Mouse (Mus musculus): ENCODE results near the gene Kazald1.
"Not testable (repeated sequence)": the region's sequence is repeated elsewhere in the genome, so short reads cannot be mapped to it uniquely, and the experiment has no call there.

Kazald1 gene

DNA sequence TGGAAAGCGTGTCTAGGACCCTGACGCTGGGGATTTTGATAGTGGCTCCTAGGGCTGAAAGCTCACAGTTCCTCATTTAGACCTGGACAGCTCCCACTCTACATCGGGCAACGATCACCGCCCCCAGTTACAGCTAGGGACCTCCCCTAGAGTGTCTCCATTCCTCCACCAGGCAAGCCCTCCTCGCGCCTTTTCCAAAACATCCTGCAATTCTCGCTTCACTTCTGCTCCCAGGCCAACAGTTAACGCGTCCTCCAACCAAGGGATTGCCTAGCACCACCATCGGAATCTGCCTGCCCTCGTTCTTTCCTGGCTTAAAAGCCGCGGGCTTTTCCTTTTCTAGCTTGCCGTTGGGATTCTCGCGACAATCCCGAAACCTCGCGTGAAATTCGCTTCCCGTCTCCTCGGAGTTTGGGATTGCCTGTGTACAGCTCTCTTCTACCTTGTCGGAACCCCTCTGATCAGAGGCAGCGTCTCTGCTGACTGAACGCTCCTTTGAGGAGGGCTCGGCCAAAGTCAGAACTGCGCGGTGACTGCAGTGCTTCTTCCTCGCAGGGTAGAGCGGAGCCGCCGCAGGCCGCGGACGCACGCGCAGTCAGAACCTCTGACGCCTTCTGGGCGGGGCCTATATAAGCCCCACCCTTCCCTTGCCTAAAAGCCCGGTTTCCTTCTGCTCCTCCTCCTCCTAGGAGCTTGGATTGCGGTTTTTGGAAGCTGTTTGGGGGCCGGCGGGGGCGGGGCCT lies at the start of gene Kazald1:
Kazald1 (plus strand) TSS at position 662 of the 743 bp plus-strand sequence.
- peak; percentile 92 to 93 for DNase-seq (ENCODE audit: low spot score in 2 of 2)

DNA sequence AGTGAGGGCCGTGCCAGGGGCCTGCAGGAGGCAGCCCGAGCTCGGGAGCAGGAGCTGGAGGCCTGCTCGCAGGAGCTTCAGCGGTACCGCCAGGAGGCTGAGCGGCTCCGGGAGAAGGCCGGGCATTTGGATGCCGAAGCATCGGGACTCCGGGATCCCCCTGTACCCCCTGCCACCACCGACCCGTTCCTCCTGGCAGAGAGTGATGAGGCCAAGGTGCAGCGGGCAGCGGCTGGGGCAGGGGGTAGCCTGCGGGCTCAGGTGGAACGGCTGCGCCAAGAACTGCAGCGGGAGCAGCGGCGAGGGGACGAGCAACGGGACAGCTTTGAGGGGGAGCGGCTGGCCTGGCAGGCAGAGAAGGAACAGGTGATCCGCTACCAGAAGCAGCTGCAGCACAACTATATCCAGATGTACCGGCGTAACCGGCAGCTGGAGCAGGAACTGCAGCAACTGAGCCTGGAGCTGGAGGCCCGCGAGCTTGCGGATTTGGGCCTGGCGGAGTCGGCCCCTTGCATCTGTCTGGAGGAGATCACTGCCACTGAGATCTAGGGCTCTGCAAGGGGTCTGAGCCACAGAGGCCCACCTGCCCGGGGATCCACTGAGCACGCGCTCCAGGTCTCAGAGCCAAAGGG lies 49.0 kb upstream of the Kazald1 start:
- peak in 1 of 2 experiments; percentile 16 for DNase-seq (ENCODE audit: low spot score in 2 of 2)

DNA sequence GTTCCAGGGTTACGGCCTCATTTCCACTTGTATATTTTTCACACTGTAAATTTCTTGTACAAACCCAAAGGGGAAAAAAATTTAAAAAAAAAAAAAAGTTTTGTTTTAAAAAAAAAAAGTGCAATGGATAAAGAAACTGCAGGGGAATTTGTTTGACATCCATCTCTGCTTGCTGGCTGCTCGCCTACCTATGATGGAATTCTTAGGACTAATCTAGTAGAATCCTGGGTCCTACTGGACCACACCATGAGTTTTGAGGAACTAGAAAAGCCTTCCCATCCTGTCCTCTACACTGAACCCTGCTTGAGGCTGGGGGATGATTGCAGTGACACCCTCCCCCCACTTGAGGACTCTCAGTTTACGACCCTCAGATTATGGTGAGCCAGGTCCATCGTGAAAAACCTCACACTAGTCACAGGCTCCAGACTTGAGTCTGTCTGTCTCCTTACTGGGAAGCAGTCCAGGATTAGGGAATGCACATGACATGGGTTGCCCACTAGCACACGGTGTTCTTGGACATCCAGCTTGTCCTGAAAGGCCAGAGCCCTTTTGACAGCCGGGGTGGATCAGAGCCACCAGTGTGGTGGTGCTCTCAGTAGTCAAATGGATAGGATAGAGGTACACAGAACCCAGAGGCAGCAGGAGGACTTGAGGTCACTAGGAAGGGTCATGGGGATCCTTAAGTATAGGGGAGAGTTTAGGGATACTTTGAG lies 47.9 kb upstream of the Kazald1 start:
- no peak for DNase-seq (ENCODE audit: low spot score in 2 of 2)

DNA sequence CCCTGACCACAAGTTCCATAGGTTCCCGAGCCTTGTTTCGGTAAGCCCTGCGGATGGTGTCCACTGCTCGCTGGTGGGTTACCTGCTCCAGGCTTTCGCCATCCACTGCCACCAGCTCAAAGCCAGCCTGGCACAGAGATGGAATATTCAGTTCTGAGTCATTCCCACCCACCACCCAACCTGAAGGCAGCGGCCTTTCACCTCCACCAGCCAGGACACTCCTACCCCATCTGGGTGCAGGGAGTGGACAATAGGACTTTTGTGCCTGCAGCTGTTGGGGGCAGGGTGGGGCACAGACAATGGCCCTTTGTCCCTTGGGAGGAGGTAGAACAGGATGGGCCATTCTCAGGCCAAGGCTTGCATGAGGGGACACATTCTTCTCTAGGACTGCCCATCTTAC lies 47.2 kb upstream of the Kazald1 start:
- DNase-seq (ENCODE audit: low spot score in 2 of 2) = peak in 1 of 2 experiments; percentile 31

DNA sequence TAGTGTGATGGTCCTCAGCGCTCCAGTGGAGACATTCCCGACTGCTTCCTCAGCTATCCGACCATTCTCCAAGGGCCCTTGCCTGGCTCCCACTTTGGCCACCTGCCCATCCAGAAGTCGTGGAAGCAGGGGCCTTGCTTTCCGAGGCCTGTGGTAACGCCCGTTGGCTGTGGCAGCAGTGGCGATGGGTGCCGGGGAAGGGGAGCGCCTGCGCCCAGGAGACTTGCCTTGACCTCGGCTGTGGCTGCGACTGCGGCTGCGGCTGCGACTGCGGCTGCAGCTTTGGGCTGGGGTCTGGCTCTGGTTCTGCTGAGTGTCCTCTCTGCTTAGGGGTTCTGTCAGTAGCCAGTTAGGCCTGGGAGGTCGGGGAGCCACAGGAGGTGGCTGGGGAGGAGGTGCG lies 46.3 kb upstream of the Kazald1 start:
- DNase-seq (ENCODE audit: low spot score in 2 of 2) = no peak

DNA sequence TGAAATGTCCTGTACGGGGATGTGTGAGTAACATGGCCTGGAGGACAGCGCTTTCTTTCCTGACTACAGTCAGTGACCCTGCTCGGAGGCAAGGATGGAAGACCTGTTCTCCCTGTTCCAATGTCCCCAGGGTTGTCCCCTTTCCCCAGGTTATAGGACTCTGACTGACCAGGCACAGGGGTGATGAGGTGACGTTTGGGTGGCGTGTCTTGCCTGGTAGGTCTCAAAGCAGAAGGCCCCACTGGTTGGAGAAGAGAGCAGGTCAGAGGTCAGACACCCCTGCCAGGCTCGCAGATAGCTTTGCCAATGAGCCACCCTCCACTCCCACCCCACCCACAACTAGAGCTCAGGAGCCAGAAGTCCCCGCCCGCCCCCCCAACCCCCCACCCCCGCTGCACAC lies 45.5 kb upstream of the Kazald1 start:
- no peak for DNase-seq (ENCODE audit: low spot score in 2 of 2)

DNA sequence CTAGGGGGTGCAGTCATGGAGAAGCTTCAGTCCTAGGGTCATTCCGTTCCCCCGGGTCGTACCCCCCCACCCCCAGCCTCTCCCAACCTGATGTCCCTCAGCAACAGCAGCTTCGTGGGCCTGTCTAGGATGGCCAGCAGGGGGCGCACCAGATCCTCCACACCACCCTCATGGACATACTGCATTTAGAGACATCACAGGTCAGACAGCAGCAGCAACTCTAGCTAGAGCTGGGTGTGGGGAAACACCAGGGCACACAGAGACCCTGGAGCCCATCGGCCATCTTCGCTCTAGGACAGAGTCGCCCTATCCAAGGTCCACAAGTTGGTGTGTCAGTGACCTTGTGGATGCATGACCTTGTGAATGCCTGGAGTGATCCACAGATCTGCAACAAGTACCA lies 44.9 kb upstream of the Kazald1 start:
- DNase-seq (ENCODE audit: low spot score in 2 of 2) = no peak

DNA sequence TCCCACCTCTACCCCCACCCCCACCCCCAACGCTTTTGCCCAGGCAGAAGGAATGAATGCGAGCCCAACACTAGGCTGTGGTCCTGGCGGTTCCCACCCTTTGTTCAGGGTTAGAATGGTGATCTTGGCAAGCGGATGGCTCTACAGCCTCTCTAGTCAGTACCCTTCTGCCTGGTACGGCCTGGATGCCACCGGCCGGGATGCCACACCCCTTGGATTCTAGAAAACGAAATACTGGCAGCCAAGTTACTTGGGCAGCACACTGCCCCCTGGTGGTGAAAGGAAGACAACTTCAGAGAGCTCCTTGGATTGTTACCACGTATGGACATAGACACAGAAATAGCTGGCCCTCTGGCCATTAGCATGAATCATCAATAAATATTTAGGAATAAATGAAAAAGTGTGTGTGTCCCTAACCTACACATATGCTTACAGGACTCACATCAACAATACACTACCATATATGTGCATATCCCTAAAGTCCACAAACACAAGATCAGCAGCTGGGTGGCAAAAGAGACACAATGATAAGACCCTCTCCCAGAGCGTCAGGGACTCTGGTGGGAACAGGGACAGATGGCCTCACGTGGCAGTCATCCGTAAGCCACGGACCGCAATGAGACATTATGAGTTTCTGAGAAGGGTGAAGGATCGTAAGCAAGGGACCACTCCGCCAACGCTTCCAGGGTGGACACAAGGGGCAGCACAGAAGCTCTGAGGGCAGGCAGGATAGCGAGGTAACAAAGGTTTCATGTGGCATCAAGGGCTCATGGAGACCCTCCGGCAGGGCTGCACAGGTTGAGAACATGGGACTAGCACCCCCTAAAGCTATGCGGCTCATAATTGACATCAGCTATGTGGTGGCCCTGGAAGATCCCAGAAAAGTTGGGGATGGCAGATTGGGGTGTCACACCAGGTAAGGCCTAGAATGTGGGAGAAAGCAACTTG lies 44.0 kb upstream of the Kazald1 start:
- peak; percentile 64 to 79 for DNase-seq (ENCODE audit: low spot score in 2 of 2)

DNA sequence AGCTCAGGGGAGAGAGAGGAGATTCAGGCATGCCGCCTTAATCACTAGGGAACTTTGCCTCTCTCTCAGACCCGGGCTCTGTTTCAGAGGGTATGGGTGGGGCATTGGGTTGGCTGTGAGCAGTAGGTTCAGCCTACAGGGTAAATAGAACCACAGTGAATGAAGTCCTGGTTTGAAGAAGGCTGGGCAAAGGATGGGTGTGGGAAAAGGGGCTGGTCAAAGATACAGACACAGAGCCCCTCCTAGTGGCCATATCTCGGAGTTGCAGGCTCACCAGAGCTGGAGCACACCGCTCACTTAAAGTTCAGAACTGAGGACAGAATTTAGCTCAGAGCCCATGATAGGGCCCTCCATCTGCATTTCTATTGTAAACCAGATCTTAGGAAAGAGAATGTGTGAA lies 43.3 kb upstream of the Kazald1 start:
- peak; percentile 72 to 83 for DNase-seq (ENCODE audit: low spot score in 2 of 2)

DNA sequence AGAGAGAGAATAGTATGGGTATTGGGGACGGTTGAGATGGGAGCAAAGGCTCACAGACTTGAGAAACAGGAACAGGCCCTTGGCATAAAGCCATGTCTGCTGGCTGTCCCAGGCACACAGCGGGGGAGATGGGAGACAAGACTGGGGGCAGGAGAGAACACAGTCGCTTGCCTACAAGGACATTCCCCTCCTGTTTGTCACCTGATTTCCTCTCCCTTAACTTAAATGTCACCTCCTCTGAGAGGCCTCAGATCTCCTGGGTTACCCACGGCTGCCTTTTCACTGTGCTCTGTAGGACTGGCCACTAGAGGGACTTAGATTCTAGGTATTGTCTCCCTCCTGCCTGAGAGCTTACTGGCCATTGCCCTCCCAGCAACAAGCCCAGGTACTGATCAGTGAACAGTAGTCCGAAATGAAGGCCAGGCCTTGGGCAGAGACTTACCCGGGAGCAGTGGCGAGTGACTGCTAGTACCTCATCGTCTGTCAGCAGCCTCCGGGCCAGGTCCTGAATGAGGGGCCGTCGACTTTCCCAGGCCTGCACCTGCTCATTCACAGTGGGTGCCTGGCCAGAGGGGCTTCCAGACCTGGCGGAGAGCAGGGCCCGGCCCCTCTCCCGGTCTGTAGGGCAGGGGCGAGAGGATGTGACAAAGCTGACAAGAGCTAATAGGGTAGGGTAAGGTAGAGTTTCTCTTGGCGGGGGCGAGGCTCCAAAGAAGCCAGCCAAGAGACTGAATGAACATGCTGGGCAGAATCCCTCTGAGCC lies 42.3 kb upstream of the Kazald1 start:
- DNase-seq (ENCODE audit: low spot score in 2 of 2) = no peak

DNA sequence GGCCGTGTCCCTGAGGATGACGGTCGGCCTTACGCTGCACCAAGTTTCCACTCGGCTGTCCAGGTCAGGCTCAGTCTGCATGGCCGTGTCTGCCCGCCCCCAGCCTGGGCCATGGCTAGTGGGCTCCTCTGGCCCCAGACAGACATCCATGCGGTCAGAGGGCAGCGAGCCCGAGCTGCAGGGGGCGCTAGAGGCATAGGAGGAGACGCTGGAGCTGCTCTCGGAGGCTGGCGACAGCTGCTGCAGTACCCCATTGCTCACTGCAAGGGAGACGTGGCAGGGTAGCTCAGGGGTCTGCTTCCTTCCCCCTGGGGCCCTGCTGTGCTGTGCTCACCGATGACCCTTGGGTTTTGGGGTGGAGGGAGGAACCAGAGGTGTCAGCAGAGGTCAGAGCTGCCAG lies 38.2 kb upstream of the Kazald1 start:
- DNase-seq (ENCODE audit: low spot score in 2 of 2) = no peak

DNA sequence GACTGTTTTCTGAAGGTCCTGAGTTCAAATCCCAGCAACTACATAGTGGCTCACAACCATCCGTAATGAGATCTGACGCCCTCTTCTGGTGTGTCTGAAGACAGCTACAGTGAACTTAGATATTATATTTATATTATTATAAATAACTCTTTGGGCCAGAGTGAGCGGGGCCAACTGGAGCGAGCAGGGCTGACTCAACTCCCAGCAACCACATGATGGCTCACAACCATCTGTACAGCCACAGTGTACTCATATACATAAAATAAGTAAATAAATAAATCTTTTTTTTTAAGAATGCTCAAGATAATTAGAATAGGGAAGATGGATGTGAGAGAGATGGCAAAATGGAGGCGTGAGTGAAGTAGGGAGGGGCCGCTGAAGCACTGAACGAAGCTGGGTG lies 36.8 kb upstream of the Kazald1 start:
- not testable (repeated sequence) for DNase-seq (ENCODE audit: low spot score in 2 of 2)

DNA sequence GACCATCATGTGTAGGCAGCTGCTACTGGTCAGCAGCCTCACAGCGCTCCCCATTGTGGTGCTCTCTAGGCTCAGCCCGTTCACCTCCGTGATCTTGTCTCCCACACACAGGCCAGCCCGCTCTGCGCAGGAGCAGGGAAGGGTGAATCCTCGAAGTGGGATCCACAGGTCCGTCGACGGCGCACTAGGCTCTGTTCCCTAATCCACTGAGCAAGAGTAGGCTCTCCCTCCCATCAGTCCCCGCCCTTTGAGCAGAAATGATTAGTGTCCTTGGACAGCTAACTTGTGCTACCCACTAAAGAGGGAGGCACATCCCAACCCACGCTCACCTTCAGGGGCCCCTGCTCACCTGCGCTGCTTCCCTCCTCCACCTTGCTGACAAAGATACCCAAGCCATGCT lies 34.8 kb upstream of the Kazald1 start:
- no peak for DNase-seq (ENCODE audit: low spot score in 2 of 2)

DNA sequence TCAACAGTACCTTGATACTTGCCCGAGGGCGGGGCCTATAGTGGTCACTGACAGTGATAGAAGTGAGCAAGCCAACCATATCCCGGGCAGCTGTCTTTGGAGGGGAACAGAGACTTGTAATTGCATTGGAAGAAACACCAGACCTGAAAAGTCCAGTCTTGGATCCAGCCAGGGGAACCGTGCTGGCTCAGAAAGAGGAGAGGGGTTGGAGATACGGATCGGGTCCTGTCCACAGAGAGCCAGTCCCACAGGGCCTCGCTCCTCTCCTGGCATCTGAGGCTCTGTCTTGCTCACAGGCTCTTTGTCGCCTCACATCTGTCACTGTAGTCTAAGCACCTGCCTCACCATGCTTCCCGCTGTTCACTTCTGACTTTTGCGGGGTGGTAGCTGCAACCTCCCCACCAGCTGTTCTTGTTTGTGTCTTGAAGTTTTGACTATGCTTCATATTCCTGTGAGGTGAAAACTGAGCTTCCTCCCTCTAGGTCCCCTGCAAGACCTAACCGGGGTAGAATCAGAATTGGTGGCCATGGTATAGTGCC lies 30.6 kb upstream of the Kazald1 start:
- DNase-seq (ENCODE audit: low spot score in 2 of 2) = no peak

DNA sequence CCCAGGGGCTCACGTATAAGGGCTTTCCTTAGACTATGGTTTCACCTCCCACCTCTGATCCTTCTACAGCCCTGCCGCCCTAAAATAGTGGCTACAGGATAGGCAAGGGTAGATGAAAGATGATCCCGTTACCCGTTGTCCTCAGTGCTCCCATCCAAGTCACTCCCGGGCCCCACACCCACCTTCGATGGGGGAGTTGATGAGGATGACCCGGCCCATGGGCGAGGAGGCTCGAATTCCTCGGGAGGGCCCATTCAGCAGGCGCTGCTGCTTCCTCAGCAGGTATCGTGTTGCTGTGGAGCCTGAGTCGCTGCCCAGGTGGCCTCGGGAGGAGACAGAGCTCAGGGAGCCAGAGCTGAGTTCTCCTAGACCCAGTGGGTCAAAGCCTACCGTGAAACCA lies 29.8 kb upstream of the Kazald1 start:
- no peak for DNase-seq (ENCODE audit: low spot score in 2 of 2)

DNA sequence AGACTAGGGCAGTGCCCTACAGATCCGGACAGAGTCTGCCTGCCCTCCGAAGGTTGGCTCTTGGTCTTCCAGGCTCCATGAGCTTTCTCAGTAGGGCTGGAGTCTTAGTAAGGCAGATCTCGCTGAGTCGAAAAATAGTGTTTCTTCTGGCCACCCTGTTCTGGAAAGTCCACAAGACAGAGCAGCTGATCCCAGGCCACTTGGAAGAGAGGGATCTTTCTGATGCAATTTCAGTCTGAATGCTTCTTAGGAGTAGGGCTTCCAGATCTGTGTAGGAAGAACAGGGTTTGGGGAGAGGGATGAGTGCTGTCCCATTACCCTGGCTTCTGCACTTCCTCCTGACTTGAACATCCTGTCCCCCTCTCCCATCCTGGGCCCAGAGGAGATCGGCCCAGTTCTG lies 29.4 kb upstream of the Kazald1 start, which contains the start of gene Pdzd7:
Pdzd7 (minus strand) TSS at position 67 of the 400 bp plus-strand sequence.
- no peak for DNase-seq (ENCODE audit: low spot score in 2 of 2)

DNA sequence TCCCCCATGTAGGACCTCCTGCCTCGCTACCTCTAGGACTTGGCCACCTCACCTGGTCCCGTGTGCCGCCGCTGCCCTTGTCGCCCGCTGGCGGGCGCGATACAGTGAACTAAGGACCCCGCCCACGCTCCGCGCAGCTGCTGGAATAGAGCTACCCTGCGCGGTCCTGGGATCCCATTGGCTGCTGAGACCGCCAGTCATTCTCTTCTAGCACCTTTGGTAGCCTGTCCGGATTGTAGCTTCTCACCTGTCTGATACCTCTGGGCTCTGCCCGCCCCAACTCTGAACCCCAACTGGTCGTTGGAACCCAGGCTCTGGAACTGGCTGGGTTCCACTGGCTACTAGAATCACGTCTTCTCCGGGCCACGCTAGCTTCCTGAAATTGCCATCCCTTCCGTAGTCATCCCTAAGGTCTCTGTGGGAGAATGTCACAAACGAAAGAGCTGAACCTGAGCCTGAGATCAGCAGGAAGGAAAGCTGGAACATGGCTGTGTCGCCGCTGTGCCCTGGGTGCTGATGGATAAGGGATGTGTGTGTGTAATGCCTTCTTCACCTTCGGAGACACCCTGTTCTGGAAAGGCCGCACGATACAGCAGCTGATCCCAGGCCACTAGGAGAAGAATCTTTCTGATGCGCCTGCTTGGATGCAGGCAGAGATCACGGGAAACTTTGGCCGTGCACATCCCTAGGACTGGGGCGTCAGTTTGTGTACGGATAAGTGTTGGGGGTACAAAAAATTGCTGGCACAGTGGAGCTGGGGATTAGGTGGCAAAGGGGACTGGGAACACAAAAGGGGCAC lies 28.3 kb upstream of the Kazald1 start:
- peak; percentile 77 to 82 for DNase-seq (ENCODE audit: low spot score in 2 of 2)

DNA sequence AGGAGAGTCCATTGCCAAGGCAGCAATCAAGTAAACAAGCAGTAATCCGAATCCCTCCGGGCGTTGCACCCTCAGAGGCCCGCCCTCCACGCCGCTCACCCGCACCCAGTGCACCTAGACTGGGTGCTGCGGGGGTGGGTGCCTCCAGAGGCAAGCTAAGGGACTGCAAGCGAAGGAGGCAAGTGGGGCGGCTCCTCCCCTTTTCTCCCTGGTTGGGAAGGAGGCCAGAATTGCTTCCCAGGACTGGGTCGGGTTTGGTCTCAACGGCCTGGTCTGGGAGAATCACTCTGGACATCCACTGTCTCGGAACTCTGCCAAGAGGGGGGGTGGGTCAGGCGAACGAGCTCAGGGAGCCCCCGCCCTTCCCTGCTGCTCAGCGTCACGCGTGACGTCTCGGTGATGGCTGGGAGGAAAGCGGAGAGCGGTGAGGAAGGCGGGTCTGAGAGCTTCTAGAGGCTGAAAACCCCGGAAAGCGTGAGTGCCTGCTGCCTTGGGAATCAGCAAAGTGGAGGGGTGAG lies 27.6 kb upstream of the Kazald1 start, which contains the start of gene Sfxn3:
Sfxn3 (plus strand) TSS at position 87 of the 518 bp plus-strand sequence.
- peak; percentile 95 to 98 for DNase-seq (ENCODE audit: low spot score in 2 of 2)

DNA sequence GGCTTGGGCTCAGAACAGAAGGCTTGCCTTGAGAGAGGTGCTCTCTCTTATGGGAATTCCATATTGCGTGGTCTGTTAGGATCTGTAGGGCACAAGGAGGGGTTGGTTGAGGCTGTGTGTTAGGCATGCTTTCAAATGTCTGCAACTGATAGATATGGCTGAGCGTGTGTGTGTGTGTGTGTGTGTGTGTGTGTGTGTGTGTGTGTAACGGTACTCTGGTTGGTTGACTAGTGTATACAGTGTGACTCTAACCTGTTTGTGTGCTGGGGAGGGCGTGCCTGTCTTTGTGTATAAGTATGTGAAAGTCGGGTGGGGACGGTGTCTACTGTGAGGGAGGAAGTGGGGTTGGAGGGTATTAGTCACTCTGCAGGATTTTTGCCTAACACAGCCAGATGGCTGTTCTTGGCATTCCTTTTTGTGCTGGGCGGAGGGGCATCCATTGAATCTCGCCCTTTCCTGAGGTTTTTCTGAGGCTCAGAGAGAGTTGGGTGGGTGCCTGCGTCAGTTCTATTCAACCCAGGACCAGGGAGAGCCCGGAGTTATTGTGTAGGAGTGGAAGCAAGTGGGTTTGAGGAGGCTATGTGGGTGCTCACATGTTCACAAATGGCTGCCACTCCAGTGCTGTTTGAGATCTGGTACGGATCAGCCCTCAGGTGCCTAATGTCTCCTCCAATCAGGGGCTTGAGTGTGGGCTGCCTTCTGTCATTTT lies 27.0 kb upstream of the Kazald1 start:
- DNase-seq (ENCODE audit: low spot score in 2 of 2) = peak in 1 of 2 experiments; percentile 70

All from urinary bladder, postnatal 4 days (tissue).